Mouse (Mus musculus) left cerebral cortex, adult 18-20 months (tissue): ENCODE results near the gene 4930550L24Rik. TPM values are rescaled to one million over a fixed set of nuclear protein-coding genes. Genes with fewer than 3 reads are reported as not detected.

Experiments
- DNase-seq, 2 experiments: peaks; one replicate each; pipeline ENCODE4 v3.0.0; 2021 to 2022; ENCODE audit warnings: low spot score in 2 of 2, mixed read lengths in 1 of 2
- long read RNA-seq, 2 experiments: library from polyadenylated mRNA; stranded (forward); transcript quantifications; one replicate each; pipeline ENCODE4 v2.0.0; 2021
- total RNA-seq, 2 experiments: library from RNA; stranded (reverse); gene quantifications; 2 replicates each; pipeline ENCODE4 v1.2.3; 2021

The 4930550L24Rik gene
- not detected for total RNA-seq
- long read RNA-seq, experiment 1, result 0 reads
- long read RNA-seq, experiment 2, result 0 reads

- DNase-seq, result no peak
These were observed at the start of gene 4930550L24Rik for GRCm38 (mm10) chrX:58909060-58909459. Gene 4930550L24Rik (plus strand): TSS chrX:58909360.

GRCm38 (mm10) chrX:58900753-58901152, 8.4 kb upstream of the 4930550L24Rik start:
- DNase-seq, result no peak

GRCm38 (mm10) chrX:58967969-58968368, 58.8 kb downstream of the 4930550L24Rik start:
- DNase-seq, result no peak
